Mouse (Mus musculus) urinary bladder, postnatal 14 days (tissue): ENCODE data around the gene Rpl28.
A peak's percentile ranks its signal among the peaks of the same experiment; 100 is the strongest.

Source experiments
- DNase-seq: peaks from one replicate; pipeline ENCODE4 v3.0.0; 2021; ENCODE audit warnings: low spot score

Gene Rpl28

DNA sequence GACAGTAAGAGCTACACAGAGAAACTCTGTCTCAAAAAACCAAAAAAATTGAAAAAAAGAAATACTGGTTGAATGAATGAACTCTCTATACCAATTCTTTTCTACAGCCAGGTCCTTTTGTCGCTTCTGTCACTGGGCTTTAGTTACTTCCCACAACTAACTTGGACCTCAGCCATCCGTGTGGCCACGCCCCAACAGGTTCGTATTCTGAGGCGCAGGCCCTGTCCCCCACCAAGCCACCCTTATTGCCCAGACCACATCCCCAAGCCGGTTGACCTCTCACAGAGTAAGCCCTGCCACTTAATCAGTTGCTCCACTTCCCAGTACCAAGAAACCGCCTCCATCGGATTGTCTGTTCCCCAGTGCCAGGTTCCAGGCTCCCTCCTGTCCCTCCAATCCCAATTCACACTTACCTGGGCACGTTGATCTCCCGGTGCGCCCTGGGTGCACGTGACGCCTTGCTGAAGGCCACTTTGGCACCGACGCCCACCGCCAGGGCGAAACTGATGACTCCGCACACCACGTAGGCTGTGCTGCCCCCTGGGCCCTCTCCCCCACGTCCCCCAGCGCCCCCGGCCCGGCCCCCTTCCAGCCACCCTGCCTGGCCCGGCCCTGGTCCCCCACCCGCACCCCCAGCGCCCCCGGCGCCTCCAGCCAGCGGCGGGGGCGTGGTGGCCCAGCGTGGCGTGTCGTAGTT lies 43.1 kb downstream of the Rpl28 start:
- DNase-seq: no peak

DNA sequence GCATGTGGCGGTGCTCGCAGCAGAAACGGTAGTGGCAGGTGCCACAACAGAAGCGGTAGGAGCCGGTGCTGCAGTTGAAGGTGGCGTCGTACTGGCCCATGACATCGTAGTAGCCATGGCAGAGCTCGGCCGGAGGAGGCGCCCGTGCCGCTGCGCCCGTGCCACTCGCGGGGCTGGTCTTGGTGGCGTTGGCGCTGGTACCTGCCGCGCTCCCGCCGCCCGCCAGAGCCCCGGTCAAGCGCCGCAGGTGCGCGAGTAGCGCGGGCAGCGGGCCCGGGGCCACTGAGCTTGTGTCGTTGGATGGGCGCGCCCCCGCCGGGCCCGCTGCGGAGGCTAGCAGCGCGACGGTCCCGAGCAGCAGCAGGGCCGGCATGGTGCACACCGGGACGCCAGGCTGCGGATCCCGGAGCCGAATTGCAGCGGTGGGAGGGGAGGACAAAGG lies 43.7 kb downstream of the Rpl28 start:
- peak; percentile 71 for DNase-seq

DNA sequence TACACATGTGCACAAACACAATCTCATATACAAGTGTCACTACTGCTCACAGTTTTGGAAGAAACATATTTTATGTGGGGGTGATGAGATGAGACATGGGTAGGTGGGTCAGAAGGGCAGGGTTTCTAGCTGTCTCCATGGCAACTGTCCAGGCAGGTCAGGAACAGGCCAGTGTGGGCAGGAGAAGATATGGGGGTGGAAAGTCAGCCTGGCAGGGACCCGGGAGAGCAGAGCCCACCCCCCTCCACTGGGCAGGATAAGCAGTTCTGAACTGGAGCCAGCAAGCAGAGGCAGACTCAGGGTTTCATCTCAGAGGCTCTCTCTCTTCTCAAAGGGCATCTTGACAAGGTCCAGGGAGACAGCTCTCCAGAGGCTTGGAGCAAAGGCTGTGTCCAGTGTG lies 45.0 kb downstream of the Rpl28 start:
- no peak for DNase-seq

DNA sequence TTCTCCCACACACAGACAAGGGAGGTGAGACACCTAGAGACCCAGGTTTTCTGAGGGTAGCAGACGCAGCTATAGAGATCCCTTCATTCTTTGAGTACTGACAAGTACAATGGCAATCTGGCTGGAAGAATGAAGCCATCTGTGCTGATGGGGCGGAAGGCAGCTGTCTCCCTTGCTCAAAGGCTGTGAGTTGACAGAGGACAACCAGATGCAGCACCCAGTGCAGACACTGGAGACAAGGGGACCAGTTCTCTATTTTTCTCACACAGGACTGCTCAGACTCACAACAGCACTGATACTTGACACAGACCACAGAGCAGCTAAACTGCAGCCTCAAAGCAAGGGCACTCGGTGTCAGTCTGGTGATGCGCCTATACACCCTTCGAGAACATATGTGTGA lies 49.4 kb downstream of the Rpl28 start:
- no peak for DNase-seq

DNA sequence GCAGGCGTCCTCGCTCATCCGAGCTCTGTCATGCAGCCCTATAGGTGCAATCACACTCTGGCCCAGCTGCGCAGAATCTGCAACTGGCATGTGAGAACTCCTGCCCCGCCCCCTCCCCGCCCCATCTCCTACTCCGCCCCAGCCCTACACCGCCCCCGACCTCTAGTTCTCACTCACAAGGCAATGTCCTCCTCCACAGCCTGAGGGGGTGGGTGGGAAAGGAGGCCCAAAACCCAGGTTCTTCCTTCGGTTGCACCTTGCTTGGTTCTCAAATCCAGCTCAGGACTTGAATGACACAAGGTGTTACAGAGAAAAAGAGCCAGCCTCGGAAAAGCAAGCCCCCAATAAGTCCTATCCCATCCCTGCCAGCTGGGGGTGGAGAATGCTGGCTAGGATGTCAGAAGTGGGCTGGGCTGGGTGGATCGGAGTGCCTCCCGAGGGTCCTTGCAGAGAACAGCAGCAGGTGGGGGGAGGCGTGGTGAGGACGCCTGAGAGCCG lies 50.0 kb downstream of the Rpl28 start:
- no peak for DNase-seq

DNA sequence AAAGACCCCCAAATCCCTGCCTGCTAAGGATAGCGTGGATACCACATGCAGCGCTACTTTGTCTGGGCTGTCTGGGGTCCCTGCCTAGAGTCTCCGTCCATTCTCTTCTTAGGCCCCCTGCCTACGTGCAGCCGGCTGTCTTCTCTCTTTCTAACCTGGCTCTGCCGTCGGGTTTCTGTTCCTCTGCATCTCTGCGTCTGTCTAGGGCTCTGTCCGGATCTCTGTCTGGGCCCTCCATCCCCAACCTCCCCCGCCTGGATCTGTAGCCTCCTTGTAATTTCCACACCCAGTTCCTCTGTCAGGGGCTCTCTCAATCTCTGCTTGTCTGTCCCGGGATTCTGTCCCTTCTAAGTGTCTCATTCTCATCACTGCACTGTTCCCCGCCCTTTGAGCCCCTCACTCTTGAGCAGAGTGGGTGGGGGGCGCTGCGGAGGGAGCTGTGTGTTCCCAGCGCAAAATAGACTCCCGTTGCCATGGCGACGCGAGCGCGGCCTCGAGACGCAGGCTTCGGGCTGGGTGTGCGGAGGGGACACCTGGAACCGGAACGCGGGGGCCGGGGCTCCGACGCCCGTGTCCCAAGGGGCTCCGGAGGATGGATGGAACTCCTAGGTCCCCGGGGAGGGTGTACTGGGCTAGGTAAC lies 51.0 kb downstream of the Rpl28 start:
- DNase-seq: no peak

DNA sequence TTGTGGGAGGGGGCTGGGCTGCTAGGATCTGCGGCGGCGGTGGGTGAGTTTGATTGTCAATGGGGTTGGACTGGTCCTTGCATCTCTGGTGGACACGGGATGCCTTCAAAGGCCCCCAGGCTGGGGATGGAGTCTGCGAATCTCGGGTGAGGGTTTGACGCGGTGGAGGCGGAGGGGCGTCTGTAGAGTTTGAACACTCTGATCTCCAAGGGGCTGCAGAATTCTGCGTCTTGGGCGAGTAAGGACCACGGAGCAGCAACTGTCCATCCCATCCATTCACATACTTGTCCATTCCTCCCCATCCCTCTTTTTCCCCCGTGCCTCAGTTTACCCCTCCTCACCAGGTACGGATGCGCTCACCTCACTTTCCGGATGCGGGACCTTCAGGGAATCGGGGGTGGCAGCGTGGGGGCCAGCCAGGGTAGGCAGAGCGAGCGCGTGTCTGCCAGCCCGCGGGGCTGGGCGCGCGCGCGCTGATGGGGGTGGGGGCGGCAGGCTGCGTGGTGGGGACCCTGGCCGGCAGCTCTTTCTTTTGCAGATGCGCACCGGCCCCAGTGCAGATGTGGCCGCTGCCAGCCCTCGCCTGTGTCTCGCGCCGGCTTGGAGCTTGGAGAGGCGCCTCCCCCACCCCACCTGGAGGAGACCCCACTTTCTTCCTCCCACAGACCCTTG lies 51.7 kb downstream of the Rpl28 start, which contains the start of gene Shisa7:
Gene Shisa7, minus strand, starts transcription at position 452 of the 672 bp plus-strand sequence.
- DNase-seq: no peak
